Mouse (Mus musculus) neural tube, embryonic 15.5 days (tissue): ENCODE measurements around the gene Ppcdc. TPM values are rescaled to one million over a fixed set of nuclear protein-coding genes. Genes with fewer than 3 reads are reported as not detected.

ENCODE experiments used
- ATAC-seq: fragments of 200-750 bp; cut with Nextera tagmentation; 2 replicates; pipeline ENCODE4 v1.8.0; 2017; ENCODE audit warnings: mild to moderate bottlenecking, moderate TSS enrichment, moderate library complexity; ENCODE audit not compliant: low FRiP score
- H3K27ac ChIP-seq: fragments of 300-500 bp; sonication (generic); replicated peaks from 2 replicates; pipeline ENCODE4 v1.5.1; 2015; ENCODE audit warnings: mild to moderate bottlenecking, inconsistent platforms
- H3K27me3 ChIP-seq: fragments of 300-500 bp; sonication (generic); replicated peaks from 2 replicates; pipeline ENCODE4 v1.6.1; 2015; ENCODE audit warnings: inconsistent platforms
- H3K36me3 ChIP-seq: fragments of 300-500 bp; sonication (generic); 2 replicates; pipeline ENCODE4 v1.6.1; 2015; ENCODE audit warnings: inconsistent platforms
- H3K4me1 ChIP-seq: fragments of 300-500 bp; sonication (generic); 2 replicates; pipeline ENCODE4 v1.6.1; 2015; ENCODE audit warnings: inconsistent platforms
- H3K4me2 ChIP-seq: fragments of 300-500 bp; sonication (generic); 2 replicates; pipeline ENCODE4 v1.6.1; 2015; ENCODE audit warnings: inconsistent platforms, mild to moderate bottlenecking, moderate library complexity
- H3K4me3 ChIP-seq: fragments of 300-500 bp; sonication (generic); replicated peaks from 2 replicates; pipeline ENCODE4 v1.5.1; 2015; ENCODE audit warnings: mild to moderate bottlenecking, inconsistent platforms
- H3K9ac ChIP-seq: fragments of 300-500 bp; sonication (generic); replicated peaks from 2 replicates; pipeline ENCODE4 v1.6.1; 2015; ENCODE audit warnings: mild to moderate bottlenecking, inconsistent platforms
- H3K9me3 ChIP-seq: fragments of 300-500 bp; sonication (generic); replicated peaks from 2 replicates; pipeline ENCODE4 v1.6.1; 2016; ENCODE audit warnings: inconsistent platforms
- WGBS: fragments of 180-500 bp; shearing (Covaris S2); methylation state at CpG from one replicate; pipeline ENCODE4 v1.1.7; 2015; ENCODE audit warnings: mixed read lengths; 5-methylcytosine and 5-hydroxymethylcytosine counted together
- polyA plus RNA-seq: library from polyadenylated mRNA; unstranded; fragments of >200 nt; fragmentation: Nextera tagmentation; extraction: Ambion mirVana; gene quantifications from 2 replicates; pipeline ENCODE4 v1.2.1, GENCODE M21; 2015

The Ppcdc gene
- polyA plus RNA-seq = 18.4 and 22.7 TPM in 2 replicates

- no peaks in the 10 kb centered on the region for H3K9me3 ChIP-seq
- H3K27me3 ChIP-seq = no peaks in the 10 kb centered on the region
- WGBS = 2% methylated on average over 32 of the region's 32 CpGs
- ATAC-seq = peak; percentile 96
- H3K4me3 ChIP-seq = peak within 1 kb of the TSS; percentile 52
- H3K36me3 ChIP-seq = peaks cover 27% of the 10 kb centered on the region
- peak within 1 kb of the TSS; percentile 63 for H3K9ac ChIP-seq
- peaks cover 16% of the 10 kb centered on the region for H3K4me1 ChIP-seq
- peak within 1 kb of the TSS; percentile 72 for H3K4me2 ChIP-seq
- H3K27ac ChIP-seq = peak within 1 kb of the TSS; percentile 83
These were observed at the start of gene Ppcdc for GRCm38 (mm10) chr9:57439522-57440295. TSS of gene Ppcdc (minus strand) at chr9:57440124.

GRCm38 (mm10) chr9:57487807-57488206 lies 47.9 kb upstream of the Ppcdc start:
- H3K4me3 ChIP-seq = no peak overlapping the region
- H3K9ac ChIP-seq = no peak overlapping the region
- peaks cover 11% of the 10 kb centered on the region for H3K27me3 ChIP-seq
- H3K4me2 ChIP-seq = no peak overlapping the region
- no peak overlapping the region for H3K27ac ChIP-seq
- whole genome bisulfite sequencing = 73% methylated on average over 7 of the region's 7 CpGs
- H3K36me3 ChIP-seq = no peaks in the 10 kb centered on the region
- no peak for ATAC-seq
- H3K4me1 ChIP-seq = 0 out of 2 replicates have a peak, but pooled peaks cover 4% of the 10 kb centered on the region
- no peaks in the 10 kb centered on the region for H3K9me3 ChIP-seq

GRCm38 (mm10) chr9:57485774-57486173 lies 45.9 kb upstream of the Ppcdc start:
- 0 out of 2 replicates have a peak overlapping the region, but pooled peaks have one; percentile 9 for H3K4me2 ChIP-seq
- peak; percentile 86 for ATAC-seq
- no peak overlapping the region for H3K27ac ChIP-seq
- 13% methylated on average over 7 of the region's 7 CpGs for WGBS
- H3K9ac ChIP-seq = no peak overlapping the region
- no peaks in the 10 kb centered on the region for H3K9me3 ChIP-seq
- H3K27me3 ChIP-seq = peaks cover 11% of the 10 kb centered on the region
- no peaks in the 10 kb centered on the region for H3K36me3 ChIP-seq
- 0 out of 2 replicates have a peak, but pooled peaks cover 4% of the 10 kb centered on the region for H3K4me1 ChIP-seq
- no peak overlapping the region for H3K4me3 ChIP-seq

- Histone ChIP-seq H3K36me3 (no peaks in the 10 kb centered on the region), H3K9me3 (no peaks in the 10 kb centered on the region), H3K27ac (no peak overlapping the region), H3K9ac (no peak overlapping the region), H3K4me1 (peaks cover 34% of the 10 kb centered on the region), H3K4me3 (no peak overlapping the region), H3K27me3 (no peaks in the 10 kb centered on the region), H3K4me2 (peak overlapping the region; percentile 69; the same call in 1 of the 2 replicates)
- 60% methylated on average over 4 of the region's 4 CpGs for WGBS
- no peak for ATAC-seq
These were observed 29.0 kb upstream of the Ppcdc start for GRCm38 (mm10) chr9:57468914-57469313.

- Histone ChIP-seq H3K27me3 (no peaks in the 10 kb centered on the region), H3K9me3 (no peaks in the 10 kb centered on the region), H3K36me3 (peaks cover 4% of the 10 kb centered on the region; the same call in 1 of the 2 replicates), H3K4me1 (peaks cover 38% of the 10 kb centered on the region), H3K27ac (peak within 1 kb of the TSS; percentile 89), H3K9ac (peak within 1 kb of the TSS; percentile 88), H3K4me3 (peak within 1 kb of the TSS; percentile 64), H3K4me2 (peak within 1 kb of the TSS; percentile 69)
- peak; percentile 93 for ATAC-seq
- WGBS = 3% methylated on average over 34 of the region's 48 CpGs
These were observed 28.1 kb upstream of the Ppcdc start, which contains the start of gene Scamp5 for GRCm38 (mm10) chr9:57467896-57468549. TSS of gene Scamp5 (minus strand) at chr9:57468060.

- Histone ChIP-seq H3K4me1 (peaks cover 38% of the 10 kb centered on the region), H3K27me3 (no peaks in the 10 kb centered on the region), H3K27ac (peak overlapping the region; percentile 89), H3K9me3 (no peaks in the 10 kb centered on the region), H3K4me3 (peak overlapping the region; percentile 64), H3K36me3 (peaks cover 10% of the 10 kb centered on the region; the same call in 1 of the 2 replicates), H3K4me2 (peak overlapping the region; percentile 69), H3K9ac (peak overlapping the region; percentile 88)
- WGBS = 2% methylated on average over 18 of the region's 18 CpGs
- ATAC-seq = peak; percentile 64
These were observed 27.4 kb upstream of the Ppcdc start for GRCm38 (mm10) chr9:57467271-57467771.

- H3K27ac ChIP-seq = no peak overlapping the region
- peaks cover 38% of the 10 kb centered on the region for H3K4me1 ChIP-seq
- peaks cover 17% of the 10 kb centered on the region; the same call in 1 of the 2 replicates for H3K36me3 ChIP-seq
- peak overlapping the region; percentile 88; the same call in 1 of the 2 replicates for H3K9ac ChIP-seq
- H3K4me2 ChIP-seq = peak overlapping the region; percentile 69
- H3K27me3 ChIP-seq = no peaks in the 10 kb centered on the region
- H3K4me3 ChIP-seq = peak overlapping the region; percentile 64
- WGBS = 82% methylated on average over 3 of the region's 3 CpGs
- no peak for ATAC-seq
- H3K9me3 ChIP-seq = no peaks in the 10 kb centered on the region
These were observed 26.2 kb upstream of the Ppcdc start for GRCm38 (mm10) chr9:57466101-57466500.

- Histone ChIP-seq H3K4me2 (no peak overlapping the region), H3K27me3 (no peaks in the 10 kb centered on the region), H3K4me1 (peaks cover 33% of the 10 kb centered on the region), H3K9me3 (no peaks in the 10 kb centered on the region), H3K36me3 (peaks cover 19% of the 10 kb centered on the region; the same call in 1 of the 2 replicates), H3K27ac (no peak overlapping the region), H3K9ac (no peak overlapping the region), H3K4me3 (no peak overlapping the region)
- WGBS = 86% methylated on average over 6 of the region's 6 CpGs
- ATAC-seq = no peak
These were observed 22.9 kb upstream of the Ppcdc start for GRCm38 (mm10) chr9:57462866-57463265.

GRCm38 (mm10) chr9:57459707-57460106 lies 19.8 kb upstream of the Ppcdc start:
- ATAC-seq = no peak
- WGBS = 88% methylated on average over 2 of the region's 2 CpGs

GRCm38 (mm10) chr9:57453516-57453915 lies 13.6 kb upstream of the Ppcdc start:
- no peak for ATAC-seq
- Histone ChIP-seq H3K4me3 (no peak overlapping the region), H3K27me3 (no peaks in the 10 kb centered on the region), H3K4me2 (no peak overlapping the region), H3K9ac (no peak overlapping the region), H3K27ac (no peak overlapping the region), H3K36me3 (peaks cover 33% of the 10 kb centered on the region), H3K9me3 (no peaks in the 10 kb centered on the region), H3K4me1 (no peaks in the 10 kb centered on the region; the same call in 1 of the 2 replicates)
- WGBS = 87% methylated on average over 4 of the region's 4 CpGs

More at GRCm38 (mm10) chr9:57459707-57460106, 19.8 kb upstream of the Ppcdc start:
- H3K36me3 ChIP-seq = peaks cover 19% of the 10 kb centered on the region; the same call in 1 of the 2 replicates
- H3K27ac ChIP-seq = no peak overlapping the region
- no peak overlapping the region for H3K9ac ChIP-seq
- H3K4me1 ChIP-seq = peaks cover 12% of the 10 kb centered on the region; the same call in 1 of the 2 replicates
- H3K4me2 ChIP-seq = no peak overlapping the region
- H3K27me3 ChIP-seq = no peaks in the 10 kb centered on the region
- no peaks in the 10 kb centered on the region for H3K9me3 ChIP-seq
- no peak overlapping the region for H3K4me3 ChIP-seq

- no peak for ATAC-seq
- Histone ChIP-seq H3K9ac (no peak overlapping the region), H3K36me3 (peaks cover 39% of the 10 kb centered on the region), H3K4me3 (no peak overlapping the region), H3K27ac (no peak overlapping the region), H3K27me3 (no peaks in the 10 kb centered on the region), H3K4me2 (no peak overlapping the region), H3K4me1 (no peaks in the 10 kb centered on the region), H3K9me3 (no peaks in the 10 kb centered on the region)
- 85% methylated on average over 8 of the region's 8 CpGs for WGBS
These were observed 12.9 kb upstream of the Ppcdc start for GRCm38 (mm10) chr9:57452624-57453462.
